Mouse (Mus musculus): ENCODE data around the gene Nav2. TPM values are rescaled to one million over a fixed set of nuclear protein-coding genes. Genes with fewer than 3 reads are reported as not detected.
A peak's percentile ranks its signal among the peaks of the same experiment; 100 is the strongest.

The Nav2 gene
- polyA plus RNA-seq, 1 experiment from 2014 or later: 23.0 TPM

- 22% methylated on average over 6 of the region's 6 CpGs for WGBS
- Histone ChIP-seq H3K4me3 (peak overlapping the region; percentile 23), H3K9ac (replicated peaks) (peak overlapping the region; percentile 39), H3K36me3 (no peaks in the 10 kb centered on the region), H3K4me2 (replicated peaks) (peak overlapping the region; percentile 54), H3K9me3 (no peaks in the 10 kb centered on the region), H3K27me3 (peaks cover 64% of the 10 kb centered on the region), H3K4me1 (peaks cover 25% of the 10 kb centered on the region), H3K27ac (replicated peaks) (peak overlapping the region; percentile 72)
- peak; percentile 28 for ATAC-seq (ENCODE audit: low FRiP score, low read depth)
These were observed 212.0 kb downstream of the Nav2 start for GRCm38 (mm10) chr7:49120488-49120864.

- Histone ChIP-seq H3K27me3 (peaks cover 58% of the 10 kb centered on the region), H3K9me3 (no peaks in the 10 kb centered on the region), H3K27ac (replicated peaks) (peak overlapping the region; percentile 72), H3K36me3 (no peaks in the 10 kb centered on the region), H3K4me2 (replicated peaks) (peak overlapping the region; percentile 54), H3K4me3 (no peak overlapping the region), H3K9ac (replicated peaks) (no peak overlapping the region), H3K4me1 (peaks cover 25% of the 10 kb centered on the region)
- peak; percentile 63 for ATAC-seq (ENCODE audit: low FRiP score, low read depth)
- WGBS: 29% methylated on average over 20 of the region's 20 CpGs
These were observed 212.6 kb downstream of the Nav2 start for GRCm38 (mm10) chr7:49120935-49121691.

- peaks cover 25% of the 10 kb centered on the region for H3K4me1 ChIP-seq
- H3K27me3 ChIP-seq: peaks cover 47% of the 10 kb centered on the region
- no peak overlapping the region for H3K4me3 ChIP-seq
- 70% methylated on average over 7 of the region's 7 CpGs for WGBS
- H3K9me3 ChIP-seq: no peaks in the 10 kb centered on the region
- H3K27ac ChIP-seq (replicated peaks): no peak overlapping the region
- ATAC-seq (ENCODE audit: low FRiP score, low read depth): no peak
- no peaks in the 10 kb centered on the region for H3K36me3 ChIP-seq
- no peak overlapping the region for H3K4me2 ChIP-seq (replicated peaks)
- H3K9ac ChIP-seq (replicated peaks): no peak overlapping the region
These were observed 214.0 kb downstream of the Nav2 start for GRCm38 (mm10) chr7:49122498-49122897.

- no peak overlapping the region for H3K27ac ChIP-seq (replicated peaks)
- no peak overlapping the region for H3K4me3 ChIP-seq
- H3K4me2 ChIP-seq (replicated peaks): no peak overlapping the region
- no peak overlapping the region for H3K9ac ChIP-seq (replicated peaks)
- H3K9me3 ChIP-seq: no peaks in the 10 kb centered on the region
- H3K27me3 ChIP-seq: peaks cover 29% of the 10 kb centered on the region
- no peaks in the 10 kb centered on the region for H3K36me3 ChIP-seq
- ATAC-seq (ENCODE audit: low FRiP score, low read depth): no peak
- 40% methylated on average over 3 of the region's 3 CpGs for WGBS
- H3K4me1 ChIP-seq: peaks cover 8% of the 10 kb centered on the region
These were observed 217.0 kb downstream of the Nav2 start for GRCm38 (mm10) chr7:49125545-49125944.

GRCm38 (mm10) chr7:49128224-49128623 is 219.7 kb downstream of the Nav2 start:
- no peak for ATAC-seq (ENCODE audit: low FRiP score, low read depth)
- Histone ChIP-seq H3K9me3 (no peaks in the 10 kb centered on the region), H3K27me3 (peaks cover 23% of the 10 kb centered on the region; the same call in 1 of the 2 replicates), H3K4me3 (no peak overlapping the region), H3K4me1 (peaks cover 4% of the 10 kb centered on the region), H3K27ac (replicated peaks) (no peak overlapping the region), H3K4me2 (replicated peaks) (no peak overlapping the region), H3K9ac (replicated peaks) (no peak overlapping the region), H3K36me3 (no peaks in the 10 kb centered on the region)
- 86% methylated on average over 8 of the region's 8 CpGs for WGBS

GRCm38 (mm10) chr7:49132851-49133351 is 224.4 kb downstream of the Nav2 start:
- Histone ChIP-seq H3K27me3 (0 out of 2 replicates have a peak, but pooled peaks cover 11% of the 10 kb centered on the region), H3K9me3 (no peaks in the 10 kb centered on the region), H3K9ac (replicated peaks) (no peak overlapping the region), H3K36me3 (no peaks in the 10 kb centered on the region), H3K4me2 (replicated peaks) (no peak overlapping the region), H3K4me1 (peaks cover 4% of the 10 kb centered on the region), H3K27ac (replicated peaks) (no peak overlapping the region), H3K4me3 (no peak overlapping the region)
- peak; percentile 73 for ATAC-seq (ENCODE audit: low FRiP score, low read depth)
- 46% methylated on average over 10 of the region's 10 CpGs for WGBS

GRCm38 (mm10) chr7:49134396-49134795 is 225.9 kb downstream of the Nav2 start:
- WGBS: 68% methylated on average over 5 of the region's 5 CpGs

GRCm38 (mm10) chr7:49139762-49140161 is 231.2 kb downstream of the Nav2 start:
- H3K9ac ChIP-seq (replicated peaks): no peak overlapping the region
- H3K27me3 ChIP-seq: no peaks in the 10 kb centered on the region
- H3K4me1 ChIP-seq: no peaks in the 10 kb centered on the region
- no peaks in the 10 kb centered on the region for H3K9me3 ChIP-seq
- H3K36me3 ChIP-seq: no peaks in the 10 kb centered on the region
- 89% methylated on average over 2 of the region's 2 CpGs for WGBS
- no peak overlapping the region for H3K4me3 ChIP-seq
- ATAC-seq (ENCODE audit: low FRiP score, low read depth): no peak
- H3K27ac ChIP-seq (replicated peaks): no peak overlapping the region
- H3K4me2 ChIP-seq (replicated peaks): no peak overlapping the region

More at GRCm38 (mm10) chr7:49134396-49134795, 225.9 kb downstream of the Nav2 start:
- peaks cover 4% of the 10 kb centered on the region for H3K4me1 ChIP-seq
- no peak for ATAC-seq (ENCODE audit: low FRiP score, low read depth)
- no peaks in the 10 kb centered on the region for H3K36me3 ChIP-seq
- H3K27me3 ChIP-seq: 0 out of 2 replicates have a peak, but pooled peaks cover 7% of the 10 kb centered on the region
- no peak overlapping the region for H3K4me3 ChIP-seq
- H3K9me3 ChIP-seq: no peaks in the 10 kb centered on the region
- no peak overlapping the region for H3K27ac ChIP-seq (replicated peaks)
- H3K9ac ChIP-seq (replicated peaks): no peak overlapping the region
- H3K4me2 ChIP-seq (replicated peaks): no peak overlapping the region

GRCm38 (mm10) chr7:49143966-49144365 is 235.4 kb downstream of the Nav2 start:
- H3K4me3 ChIP-seq: no peak overlapping the region
- ATAC-seq (ENCODE audit: low FRiP score, low read depth): no peak
- H3K27ac ChIP-seq (replicated peaks): no peak overlapping the region
- no peak overlapping the region for H3K4me2 ChIP-seq (replicated peaks)
- H3K27me3 ChIP-seq: no peaks in the 10 kb centered on the region
- H3K36me3 ChIP-seq: no peaks in the 10 kb centered on the region
- WGBS: 84% methylated on average over 7 of the region's 7 CpGs
- peaks cover 15% of the 10 kb centered on the region for H3K4me1 ChIP-seq
- no peaks in the 10 kb centered on the region for H3K9me3 ChIP-seq
- H3K9ac ChIP-seq (replicated peaks): no peak overlapping the region

GRCm38 (mm10) chr7:49145749-49146670 is 237.5 kb downstream of the Nav2 start:
- WGBS: 38% methylated on average over 22 of the region's 22 CpGs
- H3K9me3 ChIP-seq: no peaks in the 10 kb centered on the region
- peak overlapping the region; percentile 40 for H3K27ac ChIP-seq (replicated peaks)
- no peak overlapping the region for H3K4me3 ChIP-seq
- no peaks in the 10 kb centered on the region for H3K36me3 ChIP-seq
- peaks cover 15% of the 10 kb centered on the region for H3K4me1 ChIP-seq
- peak; percentile 59 for ATAC-seq (ENCODE audit: low FRiP score, low read depth)
- no peak overlapping the region; the same call in 1 of the 2 replicates for H3K4me2 ChIP-seq (replicated peaks)
- H3K9ac ChIP-seq (replicated peaks): peak overlapping the region; percentile 37; the same call in 1 of the 2 replicates
- H3K27me3 ChIP-seq: no peaks in the 10 kb centered on the region

- Histone ChIP-seq H3K36me3 (peaks cover 4% of the 10 kb centered on the region; the same call in 1 of the 2 replicates), H3K4me3 (no peak overlapping the region), H3K9ac (replicated peaks) (no peak overlapping the region), H3K4me2 (replicated peaks) (no peak overlapping the region), H3K4me1 (no peaks in the 10 kb centered on the region), H3K27me3 (no peaks in the 10 kb centered on the region), H3K9me3 (peaks cover 5% of the 10 kb centered on the region; the same call in 1 of the 2 replicates), H3K27ac (replicated peaks) (no peak overlapping the region)
- WGBS: 78% methylated on average over 5 of the region's 5 CpGs
- ATAC-seq (ENCODE audit: low FRiP score, low read depth): no peak
These were observed 243.8 kb downstream of the Nav2 start for GRCm38 (mm10) chr7:49152297-49152696.

Data from midbrain, embryonic 12.5 days (tissue).